Mouse (Mus musculus) liver, embryonic 14.5 days (tissue): ENCODE results near the gene Tcta.

Experiments used
- CTCF ChIP-seq: IDR thresholded peaks from 2 replicates; pipeline ENCODE4 v1.5.1; 2016; ENCODE audit warnings: antibody characterized with exemption, low read depth, control low read depth
- EP300 ChIP-seq: IDR thresholded peaks from 2 replicates; pipeline ENCODE4 v1.6.1; 2016; ENCODE audit warnings: antibody characterized with exemption, low read depth

DNA sequence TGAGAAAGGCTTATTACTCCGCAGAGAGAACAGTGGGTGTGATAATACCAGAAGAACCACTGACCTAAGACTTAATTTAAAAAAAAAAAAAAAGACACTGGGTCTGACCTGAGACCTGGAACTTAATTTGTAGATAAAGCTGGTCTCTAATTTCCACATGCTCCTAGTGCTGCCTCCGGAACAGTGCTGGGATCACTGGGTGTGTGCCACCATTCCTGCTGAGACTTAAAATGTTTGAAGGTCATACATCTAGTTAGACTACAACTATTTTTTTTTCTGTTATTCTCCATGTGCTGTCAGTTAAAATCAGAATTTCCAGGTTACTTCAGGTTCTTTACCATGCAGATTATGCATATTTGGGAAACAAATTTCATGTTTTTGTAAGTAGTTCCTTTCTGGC lies 2.2 kb upstream of the Tcta start:
- TF ChIP-seq CTCF (no peak), EP300 (no peak)
